Mouse (Mus musculus): ENCODE results near the gene Tanc1.
A peak's percentile ranks its signal among the peaks of the same experiment; 100 is the strongest.

The Tanc1 gene

DNA sequence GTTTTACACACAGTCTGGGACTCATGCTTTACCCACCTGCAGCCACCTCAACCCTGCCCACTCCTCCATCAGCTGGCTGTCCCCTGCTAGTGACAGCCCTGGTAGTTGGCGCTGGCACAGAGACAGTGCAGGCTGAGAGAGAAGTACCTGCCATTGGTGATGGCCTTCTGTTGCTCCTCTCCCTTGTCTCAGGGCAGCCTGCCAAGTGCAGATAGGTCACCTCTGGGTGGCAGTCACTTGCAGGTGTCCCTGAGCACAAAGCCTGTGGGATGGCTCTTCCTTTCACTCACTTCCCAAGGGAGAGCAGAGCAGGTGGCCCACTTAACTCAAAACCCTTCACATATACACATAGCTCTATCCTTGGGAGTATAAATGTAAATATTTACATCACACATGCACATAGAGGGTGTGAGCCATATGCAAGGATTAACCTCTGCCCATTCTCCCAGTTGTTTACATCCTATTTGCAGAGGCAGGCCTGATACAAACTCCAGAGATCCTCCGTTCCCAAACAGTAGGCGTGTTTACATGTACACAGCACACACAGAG lies 106.0 kb downstream of the Tanc1 start:
- no peak for DNase-seq (ENCODE audit: low read depth, low spot score)

DNA sequence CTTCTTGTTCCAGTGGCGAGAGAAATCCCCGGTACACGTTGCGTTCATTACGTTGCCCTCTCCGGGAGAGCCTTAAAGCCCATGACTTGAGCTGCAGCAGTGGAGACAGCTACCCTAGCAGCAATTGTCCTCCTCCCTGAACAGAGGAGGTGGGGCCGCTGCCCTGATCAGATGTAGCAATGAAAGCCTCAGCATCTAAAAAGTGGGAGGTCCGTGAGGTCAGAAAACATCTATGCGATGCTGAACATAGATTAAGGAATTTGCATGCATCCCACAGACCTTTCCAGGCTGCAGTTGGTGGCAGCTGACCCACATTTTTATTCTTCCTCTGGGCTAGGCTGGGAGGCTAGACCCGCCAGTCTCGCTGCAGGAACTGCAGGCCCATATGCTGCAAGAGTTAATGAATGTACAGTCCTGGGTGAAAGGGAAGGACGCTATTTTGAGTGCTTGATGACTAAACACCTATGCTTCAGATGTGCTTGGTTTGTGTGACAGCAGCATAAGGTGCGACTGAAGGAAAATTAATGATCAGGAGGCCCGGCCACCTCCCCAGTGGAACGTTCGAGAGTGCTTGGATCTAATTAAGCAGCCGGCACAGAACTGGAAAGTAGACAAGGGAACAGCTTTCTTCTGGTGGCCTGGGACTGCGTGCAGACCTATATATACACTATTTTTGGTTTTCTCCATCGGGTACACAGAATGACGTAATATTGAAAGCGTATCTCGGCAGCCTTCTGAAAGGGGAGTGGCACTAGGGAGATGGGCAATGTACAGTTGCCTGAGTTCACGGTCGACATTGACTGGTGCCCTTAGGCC lies 107.0 kb downstream of the Tanc1 start:
- DNase-seq (ENCODE audit: low read depth, low spot score): no peak

DNA sequence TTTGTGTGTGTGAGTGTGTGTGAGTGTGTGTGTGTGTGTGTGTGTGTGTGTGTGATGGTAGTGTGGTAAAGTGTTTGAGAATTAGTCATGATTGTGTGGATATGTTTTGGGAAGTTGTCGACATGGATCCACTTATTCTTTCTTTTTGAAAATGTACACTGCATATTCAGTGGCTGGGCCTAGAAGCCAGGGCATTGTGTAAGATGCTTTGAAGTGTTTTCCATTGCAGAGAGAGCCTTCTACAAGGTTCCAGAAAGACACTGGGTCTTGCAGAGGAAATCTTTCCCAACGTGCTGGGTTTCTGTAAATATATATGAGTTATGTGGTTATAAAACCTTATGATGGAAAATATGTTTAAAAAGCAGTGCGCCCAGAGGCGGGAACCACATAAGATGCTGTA lies 108.0 kb downstream of the Tanc1 start:
- no peak for DNase-seq (ENCODE audit: low read depth, low spot score)

DNA sequence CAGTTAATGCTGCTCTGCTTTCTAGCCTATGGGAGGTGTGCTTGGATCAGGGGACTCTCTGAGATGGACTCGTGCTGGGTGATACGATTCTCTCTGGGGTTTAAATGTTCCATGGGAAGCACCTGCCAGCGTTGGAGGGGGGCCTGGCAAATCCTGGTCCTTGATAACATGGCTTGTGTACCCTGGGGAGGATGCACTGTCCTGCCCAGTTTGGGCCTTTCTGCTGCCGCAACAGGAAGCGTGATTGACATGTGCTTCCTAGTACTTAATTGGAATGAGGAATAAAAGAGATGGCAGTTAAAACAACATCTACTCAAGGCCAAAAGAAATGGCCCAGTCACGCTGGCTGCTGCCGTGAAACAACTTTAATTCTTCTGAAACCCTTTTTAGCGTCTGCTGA lies 109.3 kb downstream of the Tanc1 start:
- DNase-seq (ENCODE audit: low read depth, low spot score): no peak

DNA sequence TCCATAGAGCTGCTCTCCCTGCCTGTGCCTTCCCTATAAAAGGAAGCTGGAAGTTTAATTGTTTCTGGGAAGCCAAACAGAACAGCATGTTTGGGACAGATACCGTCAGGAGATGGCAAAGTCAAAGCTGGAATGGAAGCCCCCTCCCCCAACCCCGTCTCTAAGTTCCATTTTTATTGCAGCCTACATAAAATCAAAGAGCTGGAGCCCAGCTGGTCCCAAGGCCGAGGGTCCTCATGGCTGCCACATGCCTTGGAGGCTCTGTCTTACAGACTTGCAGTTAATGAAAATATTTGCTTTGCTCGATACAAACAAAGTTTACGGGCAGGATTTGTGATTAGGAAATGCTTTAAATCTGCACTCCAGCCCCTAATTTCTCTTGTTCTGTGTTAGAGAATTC lies 109.9 kb downstream of the Tanc1 start:
- no peak for DNase-seq (ENCODE audit: low read depth, low spot score)

DNA sequence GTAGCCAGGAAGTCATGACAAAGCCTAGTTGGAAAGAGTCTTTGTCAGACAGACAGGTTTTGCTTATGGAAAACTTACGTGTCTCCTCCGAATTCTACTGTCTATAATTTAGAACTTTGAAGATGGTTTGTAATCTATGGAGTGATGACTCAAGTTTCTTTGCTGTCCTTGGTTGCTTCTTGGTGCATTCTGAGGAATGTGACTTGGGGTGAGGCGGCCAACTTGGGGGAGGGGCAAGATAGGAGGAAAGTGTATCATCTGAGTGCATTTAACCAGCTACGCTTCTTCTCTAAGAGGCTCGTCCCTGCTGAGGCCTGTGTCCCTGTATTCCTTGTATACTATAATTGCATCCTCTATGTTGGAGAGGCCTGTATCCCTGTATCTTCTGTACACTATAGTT lies 111.5 kb downstream of the Tanc1 start:
- no peak for DNase-seq (ENCODE audit: low read depth, low spot score)

DNA sequence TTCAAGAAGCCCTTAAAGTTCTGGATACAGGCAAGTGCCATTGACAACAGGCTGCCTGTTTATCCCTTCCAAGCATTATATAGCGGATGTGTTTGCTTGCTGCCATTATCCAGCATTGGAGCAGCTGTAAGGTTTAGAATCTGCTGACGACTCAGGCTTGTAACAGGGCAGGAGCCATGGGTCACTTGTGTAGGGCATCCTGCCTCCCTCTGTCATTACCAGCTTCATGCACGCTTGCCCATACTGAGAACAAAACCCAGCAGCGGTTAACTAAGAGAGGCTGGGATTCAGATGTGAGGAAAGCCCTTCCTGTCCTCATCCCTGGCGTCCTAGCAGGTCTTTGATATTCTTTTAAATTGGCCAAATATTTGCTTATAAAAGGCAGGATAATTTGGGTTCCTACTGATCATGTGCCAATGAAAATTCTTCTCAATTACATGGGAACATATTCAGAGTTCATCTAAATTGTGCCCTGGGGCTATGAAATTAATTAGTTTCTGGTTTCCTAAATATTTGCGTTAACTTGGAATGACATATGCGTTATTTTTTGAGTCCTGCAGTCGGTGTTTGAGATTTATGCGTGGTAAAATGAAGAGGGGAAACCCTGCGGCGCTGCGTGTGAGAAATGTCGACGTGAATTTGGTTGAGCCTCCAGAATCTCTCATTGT lies 113.8 kb downstream of the Tanc1 start:
- DNase-seq (ENCODE audit: low read depth, low spot score): no peak

DNA sequence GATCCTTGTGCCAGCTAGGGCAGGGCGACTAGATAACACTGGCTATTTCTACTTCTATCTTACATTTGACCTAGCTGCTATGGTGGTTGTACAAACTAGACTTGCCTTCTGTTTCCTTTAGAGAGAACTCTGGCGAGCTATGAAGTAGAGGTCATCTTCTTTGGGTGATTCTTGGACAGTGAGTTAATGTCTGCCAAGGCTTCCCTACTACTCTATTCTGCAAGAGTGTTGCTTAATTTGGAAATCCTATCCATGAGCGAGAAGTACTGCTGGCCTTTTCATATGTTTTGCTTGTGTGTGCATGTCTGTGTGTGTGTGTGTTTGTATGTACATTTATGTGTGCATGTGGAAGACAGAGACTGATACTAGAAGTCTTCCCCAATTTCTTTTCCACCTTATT lies 120.0 kb downstream of the Tanc1 start:
- DNase-seq (ENCODE audit: low read depth, low spot score): no peak

DNA sequence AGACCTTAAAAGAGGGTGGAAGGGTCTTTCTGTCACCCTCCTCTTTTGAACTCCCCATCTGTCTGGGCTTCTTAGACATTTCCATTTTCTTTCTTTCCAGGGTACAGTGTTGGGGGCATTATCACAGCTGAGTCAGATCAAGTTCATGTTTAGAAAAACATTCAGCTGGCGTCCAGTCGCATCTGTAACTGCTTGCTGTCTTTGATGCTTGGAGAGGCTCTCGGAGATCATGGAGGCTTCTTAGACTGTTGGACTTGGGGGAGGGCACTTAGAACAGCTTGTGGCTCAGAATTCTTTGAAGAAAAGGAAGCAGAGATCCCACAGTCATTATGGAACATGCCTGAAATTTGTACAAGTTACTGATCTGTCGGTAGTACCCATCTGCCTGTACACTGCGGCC lies 121.6 kb downstream of the Tanc1 start:
- no peak for DNase-seq (ENCODE audit: low read depth, low spot score)

DNA sequence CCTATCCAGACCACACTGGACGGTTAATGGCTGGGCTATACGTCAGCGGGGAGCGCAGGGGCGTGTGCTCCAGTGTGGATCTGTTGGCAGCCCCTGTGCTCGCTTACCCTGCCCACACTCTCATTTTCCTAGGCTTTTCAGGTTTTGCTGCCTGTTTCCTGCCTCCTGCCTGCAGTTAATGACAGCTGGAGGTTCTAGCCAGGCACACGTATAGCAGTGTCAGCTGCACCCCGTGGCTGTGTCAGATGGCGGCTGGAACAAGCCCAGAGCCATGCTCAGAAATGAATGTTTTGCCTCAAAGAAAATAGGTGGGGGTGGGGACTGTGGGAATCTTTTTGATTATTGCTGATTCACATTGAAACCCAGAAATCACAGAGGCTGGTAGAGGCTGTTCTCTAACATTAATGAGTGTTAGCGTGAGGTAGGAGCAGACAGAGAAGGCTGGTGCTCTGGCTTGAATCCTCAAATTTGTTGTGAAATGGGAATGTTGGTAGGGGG lies 124.6 kb downstream of the Tanc1 start:
- no peak for DNase-seq (ENCODE audit: low read depth, low spot score)

DNA sequence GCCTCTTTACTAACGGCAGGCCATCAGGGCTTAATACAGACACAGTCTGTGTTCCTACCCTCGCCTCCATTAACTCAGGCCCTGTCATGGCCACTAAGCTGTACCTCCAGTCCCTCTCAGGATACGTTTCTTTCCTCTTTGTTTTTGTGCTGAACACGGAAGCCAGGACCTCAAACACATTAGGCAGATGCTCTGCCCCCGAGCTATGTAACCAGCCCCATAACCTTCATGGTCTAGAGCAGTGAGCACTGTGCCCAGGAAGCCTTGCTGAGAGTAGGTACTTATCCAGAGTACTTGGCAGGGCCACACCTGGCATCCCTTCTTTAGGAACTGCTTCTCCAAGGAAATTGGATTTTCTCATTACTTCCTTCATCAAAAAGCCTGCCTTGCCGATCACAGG lies 125.5 kb downstream of the Tanc1 start:
- DNase-seq (ENCODE audit: low read depth, low spot score): no peak

DNA sequence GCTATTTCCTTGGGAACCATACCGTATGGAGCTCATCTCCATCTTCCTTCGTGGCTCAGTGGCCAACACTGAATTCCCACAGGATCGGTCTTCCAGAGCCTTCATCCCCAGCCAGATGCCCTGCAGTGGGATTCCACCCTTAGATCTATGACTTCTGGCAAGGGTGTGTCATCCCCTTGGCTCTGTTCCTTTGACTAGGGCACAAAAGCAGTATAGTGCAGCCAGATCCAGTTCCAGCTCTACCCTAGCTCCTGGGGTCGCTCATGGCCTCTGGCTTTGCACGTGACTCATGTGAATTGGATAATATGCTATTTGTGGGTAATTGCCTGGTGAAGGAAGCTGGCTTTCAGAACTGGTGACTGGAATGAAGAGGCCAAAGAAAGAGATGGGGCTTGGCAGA lies 126.5 kb downstream of the Tanc1 start:
- DNase-seq (ENCODE audit: low read depth, low spot score): no peak

DNA sequence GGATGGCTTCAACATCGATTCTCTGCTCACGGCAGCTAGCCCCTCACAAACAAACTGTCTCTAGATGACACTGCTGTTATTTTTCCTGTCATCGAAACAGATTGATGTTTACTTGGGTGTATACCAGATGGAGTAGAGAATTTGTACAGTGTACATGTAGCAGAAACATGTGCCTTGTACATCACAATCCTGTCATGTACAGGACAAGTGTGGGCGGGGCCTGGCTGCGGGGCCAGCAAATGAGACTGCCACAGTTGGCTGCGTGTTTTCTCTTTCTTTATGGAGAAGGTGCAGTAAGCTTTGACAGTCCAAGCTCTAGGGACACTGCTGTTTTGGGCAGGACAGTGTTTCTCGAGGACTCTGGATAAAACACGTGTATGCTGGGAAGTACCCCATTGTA lies 127.2 kb downstream of the Tanc1 start:
- no peak for DNase-seq (ENCODE audit: low read depth, low spot score)

DNA sequence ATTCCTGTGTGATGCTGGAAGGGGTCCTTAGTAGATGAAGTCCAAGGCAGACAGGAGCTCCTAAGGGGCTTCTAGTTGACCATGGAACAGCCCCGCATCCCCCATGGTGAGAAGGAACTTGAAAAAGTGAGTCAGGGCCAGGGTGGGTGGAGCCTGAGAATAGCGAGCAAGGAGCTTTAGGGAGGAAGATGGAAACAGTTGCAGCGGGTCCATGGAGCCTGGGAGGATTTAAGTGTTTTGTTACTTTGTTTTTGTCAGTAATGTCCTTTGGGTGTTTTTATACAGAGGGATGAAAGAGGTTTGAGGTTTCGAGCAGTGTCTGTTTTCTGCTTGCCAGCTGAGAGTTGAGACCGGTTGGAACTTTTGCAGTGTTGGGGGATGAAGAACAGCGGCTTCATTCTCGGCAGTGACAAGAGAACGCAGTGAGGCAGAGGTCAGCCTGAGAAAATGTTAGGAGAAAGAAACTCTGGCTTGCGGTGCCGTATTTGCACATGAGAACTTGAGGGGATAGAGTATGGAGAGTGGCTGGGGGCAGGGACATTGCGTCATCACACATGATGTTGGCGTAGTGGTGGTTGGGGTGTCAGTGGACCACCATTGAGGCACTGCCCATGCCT lies 130.8 kb downstream of the Tanc1 start:
- DNase-seq (ENCODE audit: low read depth, low spot score): no peak

DNA sequence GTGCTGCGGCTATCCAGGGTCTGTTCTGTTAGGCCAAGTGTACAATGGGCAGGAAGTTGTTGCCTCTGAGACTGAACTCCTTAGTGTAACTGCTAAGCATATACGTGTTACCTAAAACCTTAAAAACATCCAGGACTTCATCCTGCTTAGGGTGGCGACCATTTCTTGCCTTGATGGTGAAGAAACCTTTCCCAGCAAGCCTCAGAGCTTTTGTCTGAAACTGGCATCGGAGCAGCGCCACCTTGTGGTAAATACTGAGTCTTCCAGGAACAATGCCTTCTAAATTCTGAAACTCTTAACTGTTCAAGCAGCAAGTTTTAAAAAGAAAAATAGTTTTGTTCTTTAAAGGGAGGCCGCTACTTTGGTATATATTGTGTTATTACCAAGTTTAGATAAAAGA lies 133.6 kb downstream of the Tanc1 start:
- no peak for DNase-seq (ENCODE audit: low read depth, low spot score)

DNA sequence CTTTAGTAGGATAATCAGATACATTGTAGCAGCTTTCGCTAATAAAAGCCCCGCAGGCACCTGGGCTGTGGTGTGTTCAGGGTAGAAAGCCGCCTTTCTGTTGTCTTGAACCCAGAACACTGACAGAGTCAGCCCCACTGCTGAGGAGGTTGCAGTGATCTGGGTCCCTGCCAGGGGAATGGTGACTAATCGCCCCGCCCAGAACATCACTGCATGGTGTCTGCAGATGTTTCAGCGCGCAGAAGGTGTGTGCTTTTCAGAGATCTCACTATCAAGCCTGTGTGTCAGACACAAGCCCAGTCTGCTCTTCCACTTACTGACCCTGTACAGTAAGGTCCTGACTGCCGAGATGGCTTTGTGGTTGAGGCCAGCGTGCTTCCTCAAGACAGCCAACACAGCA lies 134.2 kb downstream of the Tanc1 start:
- DNase-seq (ENCODE audit: low read depth, low spot score): no peak

DNA sequence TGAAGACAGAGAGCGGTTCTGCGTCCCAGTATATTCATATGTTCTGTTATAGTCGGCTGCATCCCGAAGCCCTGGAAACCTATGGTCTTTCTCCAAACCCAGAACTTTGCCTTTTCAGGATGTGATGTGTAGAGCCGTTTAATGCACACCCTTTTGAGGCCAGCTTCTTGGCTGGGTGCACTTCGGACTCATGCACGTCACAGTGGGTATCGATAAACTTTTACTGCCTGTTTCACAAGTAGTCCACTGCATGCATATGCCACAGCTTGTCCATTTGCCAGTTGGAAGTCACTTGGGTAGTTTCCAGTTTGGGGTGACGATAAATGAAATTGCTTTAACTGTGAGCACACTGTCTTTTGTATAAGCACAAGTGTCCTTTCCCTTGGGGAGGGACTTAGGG lies 135.9 kb downstream of the Tanc1 start:
- DNase-seq (ENCODE audit: low read depth, low spot score): no peak

DNA sequence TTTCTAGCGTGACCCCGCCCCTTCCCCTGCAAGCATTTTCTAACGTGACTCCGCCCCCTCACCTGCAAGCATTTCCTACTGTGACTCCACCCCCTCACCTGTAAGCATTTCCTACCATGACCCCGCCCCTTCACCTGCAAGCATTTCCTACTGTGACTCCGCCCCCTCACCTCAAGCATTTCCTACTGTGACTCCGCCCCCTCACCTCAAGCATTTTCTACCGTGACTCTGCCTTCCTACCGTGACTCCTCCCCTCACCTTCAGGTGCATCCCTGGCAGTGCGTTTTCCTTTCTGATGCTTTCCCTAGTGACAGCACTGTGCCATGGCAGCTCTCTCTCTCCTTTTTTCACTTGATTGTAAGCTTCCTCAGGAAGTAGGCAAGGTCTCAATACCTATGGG lies 137.5 kb downstream of the Tanc1 start:
- peak; percentile 66 for DNase-seq (ENCODE audit: low read depth, low spot score)

DNA sequence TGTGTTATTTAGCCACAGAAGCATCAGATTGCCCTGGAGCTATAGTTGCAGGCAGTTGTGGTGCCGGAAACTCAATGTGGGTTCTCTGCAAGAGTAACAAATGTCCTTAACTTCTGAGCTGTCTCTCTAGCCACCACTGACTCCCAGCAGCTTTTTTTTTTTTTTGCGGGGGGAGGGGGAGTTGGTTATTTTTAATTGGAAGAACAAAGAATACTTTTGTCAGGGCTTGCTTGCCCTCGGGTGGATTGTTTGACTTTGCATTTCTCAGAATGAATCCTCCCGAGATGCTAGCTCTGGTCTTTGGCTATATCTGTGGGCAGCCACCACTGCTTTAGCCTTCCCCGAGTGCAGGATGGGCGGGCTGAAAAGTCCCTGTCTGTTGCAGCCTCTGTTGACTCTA lies 139.3 kb downstream of the Tanc1 start:
- DNase-seq (ENCODE audit: low read depth, low spot score): no peak

DNA sequence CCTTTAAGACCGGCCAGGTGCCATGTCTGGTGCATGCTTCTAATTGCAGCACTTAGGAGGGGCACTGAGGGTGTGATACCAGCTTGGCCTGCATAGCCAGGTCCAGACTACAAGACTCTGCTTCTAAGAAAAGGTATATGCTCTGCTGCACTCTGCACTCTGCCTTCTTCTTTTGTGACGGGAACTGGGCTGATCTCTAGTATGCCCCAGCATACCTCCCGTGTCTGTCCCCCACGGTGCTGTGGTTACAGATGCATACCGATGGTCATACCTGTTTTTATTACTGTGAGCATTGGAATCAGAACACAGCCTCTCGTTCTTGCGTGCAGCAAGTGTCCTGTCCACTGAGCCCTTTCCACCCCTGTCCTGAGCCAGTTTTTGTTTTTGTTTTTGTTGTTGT lies 140.3 kb downstream of the Tanc1 start:
- no peak for DNase-seq (ENCODE audit: low read depth, low spot score)

DNA sequence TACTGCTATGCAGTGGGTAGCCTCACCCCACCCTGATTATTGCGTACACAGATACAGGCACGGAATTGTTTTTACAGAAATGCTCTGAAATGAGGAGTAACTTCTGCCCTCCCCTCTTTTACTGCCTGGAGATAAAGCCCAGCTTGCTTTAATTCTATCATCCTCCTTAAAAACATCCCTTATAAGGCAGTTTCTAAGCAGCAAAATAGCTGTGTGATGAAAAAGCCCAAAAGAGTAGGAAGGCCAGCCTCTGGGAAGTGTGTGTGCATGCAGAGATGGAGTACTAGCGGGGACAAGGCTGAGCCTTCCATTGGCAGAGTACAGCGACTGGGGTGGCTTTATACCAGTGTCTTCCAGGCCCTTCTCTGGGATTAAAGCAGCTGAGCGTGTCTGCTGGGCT lies 140.9 kb downstream of the Tanc1 start:
- DNase-seq (ENCODE audit: low read depth, low spot score): no peak

DNA sequence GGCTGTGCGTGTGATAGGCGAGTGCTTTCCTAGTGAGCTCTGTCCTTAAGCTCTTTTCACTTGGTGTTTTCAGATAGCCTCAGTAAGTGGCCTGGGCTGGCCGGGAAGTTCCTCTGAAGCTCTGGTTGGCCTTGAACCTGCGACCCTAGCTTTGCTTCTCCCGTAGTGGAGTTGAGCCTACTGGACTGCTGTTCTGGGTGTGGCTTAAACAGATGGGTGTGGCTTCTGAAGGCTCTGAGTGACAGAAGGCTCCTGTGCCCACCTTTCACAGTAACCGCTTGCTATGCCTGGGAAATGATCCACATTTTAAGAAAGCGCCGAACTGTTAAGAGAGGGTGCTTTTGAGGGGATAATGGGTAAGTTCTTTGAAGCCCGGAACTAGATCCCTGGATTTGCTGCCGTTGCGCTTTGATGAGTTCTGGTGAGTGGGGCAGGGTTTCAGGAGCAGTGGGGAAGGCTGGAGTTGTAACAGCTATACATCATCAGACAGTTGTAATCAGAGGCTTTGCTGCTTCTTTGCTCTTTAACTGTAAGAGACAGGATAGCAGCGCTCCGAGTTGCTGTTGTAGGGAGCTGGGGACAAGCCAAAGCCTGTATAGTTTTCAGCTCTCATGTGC lies 144.4 kb downstream of the Tanc1 start:
- no peak for DNase-seq (ENCODE audit: low read depth, low spot score)

Measured in WW6 (cell line).